Mouse (Mus musculus) MEL (cell line): ENCODE results near the gene Tepp. TPM values are rescaled to one million over a fixed set of nuclear protein-coding genes. Genes with fewer than 3 reads are reported as not detected.

Source experiments
- DNase-seq: peaks from one replicate; pipeline ENCODE4 v3.0.0; 2011; ENCODE audit warnings: low read depth, low spot score
- H3K27ac ChIP-seq: 2 replicates; pipeline ENCODE4 v1.5.1; 2012; ENCODE audit warnings: low read depth, mild to moderate bottlenecking, control low read depth, low read length, moderate library complexity; ENCODE audit not compliant: control insufficient read depth
- H3K27me3 ChIP-seq, 2 experiments: fragments of 150-350 bp in 1 of 2; sonication (generic) in 1 of 2; 2 replicates each; pipeline ENCODE4 v1.6.1; 2012; ENCODE audit warnings: low read length in 2 of 2, mild to moderate bottlenecking in 2 of 2, improper control_type of control experiment in 1 of 2, moderate library complexity in 1 of 2; ENCODE audit not compliant: insufficient read depth in 2 of 2, control insufficient read depth in 1 of 2
- H3K36me3 ChIP-seq, 2 experiments: 2 replicates each; pipeline ENCODE4 v1.6.1; 2012 to 2014; ENCODE audit warnings: low read length in 2 of 2, improper control_type of control experiment in 1 of 2, inconsistent platforms in 1 of 2, mild to moderate bottlenecking in 1 of 2; ENCODE audit not compliant: insufficient read depth in 2 of 2, control insufficient read depth in 1 of 2
- H3K4me1 ChIP-seq, 2 experiments: fragments of 150-350 bp in 1 of 2; sonication (generic) in 1 of 2; 2 replicates each; pipeline ENCODE4 v1.6.1; 2012; ENCODE audit warnings: low read length in 2 of 2, improper control_type of control experiment in 1 of 2, mild to moderate bottlenecking in 1 of 2; ENCODE audit not compliant: insufficient read depth in 2 of 2, control insufficient read depth in 1 of 2
- H3K4me3 ChIP-seq, 2 experiments: fragments of 150-350 bp in 1 of 2; sonication (generic) in 1 of 2; 2 replicates each; pipeline ENCODE4 v1.5.1; 2012; ENCODE audit warnings: low read depth in 2 of 2, low read length in 2 of 2, mild to moderate bottlenecking in 2 of 2, moderate library complexity in 2 of 2, control low read depth in 1 of 2, improper control_type of control experiment in 1 of 2; ENCODE audit not compliant: control insufficient read depth in 1 of 2, insufficient read depth in 1 of 2
- H3K79me2 ChIP-seq: 2 replicates; pipeline ENCODE4 v1.6.1; 2012; ENCODE audit warnings: mild to moderate bottlenecking, low read length, moderate library complexity; ENCODE audit not compliant: control insufficient read depth, poor library complexity, insufficient read depth
- H3K9ac ChIP-seq: 2 replicates; pipeline ENCODE4 v1.6.1; 2012; ENCODE audit warnings: low read depth, mild to moderate bottlenecking, control low read depth, low read length, moderate library complexity; ENCODE audit not compliant: control insufficient read depth, poor library complexity, severe bottlenecking
- H3K9me3 ChIP-seq: fragments of 150-350 bp; sonication (generic); replicated peaks from 2 replicates; pipeline ENCODE4 v1.6.1; 2012; ENCODE audit warnings: mild to moderate bottlenecking, low read length, improper control_type of control experiment, moderate library complexity; ENCODE audit not compliant: insufficient read depth
- CHD1 ChIP-seq: IDR thresholded peaks from 2 replicates; pipeline ENCODE4 v1.6.1; 2012; ENCODE audit warnings: low read depth, mild to moderate bottlenecking, inconsistent platforms, low read length, improper control_type of control experiment
- CHD2 ChIP-seq: IDR thresholded peaks from 2 replicates; pipeline ENCODE4 v1.6.1; 2011; ENCODE audit warnings: low read length, improper control_type of control experiment
- CTCF ChIP-seq, 3 experiments: IDR thresholded peaks in 2 of 3; conservative IDR thresholded peaks in 1 of 3; 2 replicates each; pipeline ENCODE4 v1.5.1; 2011 to 2012; ENCODE audit warnings: low read length in 3 of 3, low read depth in 2 of 3, mild to moderate bottlenecking in 2 of 3, improper control_type of control experiment in 1 of 3, inconsistent platforms in 1 of 3, mixed read lengths in 1 of 3, moderate library complexity in 1 of 3; ENCODE audit not compliant: control insufficient read depth in 1 of 3, insufficient read depth in 1 of 3, poor library complexity in 1 of 3, severe bottlenecking in 1 of 3
- E2F4 ChIP-seq: IDR thresholded peaks from 2 replicates; pipeline ENCODE4 v1.6.1; 2011; ENCODE audit warnings: low read depth, low read length, improper control_type of control experiment, borderline replicate concordance
- ELF1 ChIP-seq: IDR thresholded peaks from 2 replicates; pipeline ENCODE4 v1.6.1; 2014; ENCODE audit warnings: low read depth, mild to moderate bottlenecking, inconsistent platforms, low read length, improper control_type of control experiment, moderate library complexity
- EP300 ChIP-seq, 2 experiments: IDR thresholded peaks; 2 replicates each; pipeline ENCODE4 v1.6.1; 2011; ENCODE audit warnings: improper control_type of control experiment in 2 of 2, low read length in 2 of 2, low read depth in 1 of 2, mild to moderate bottlenecking in 1 of 2
- ETS1 ChIP-seq: IDR thresholded peaks from 2 replicates; pipeline ENCODE4 v1.6.1; 2012; ENCODE audit warnings: low read depth, mild to moderate bottlenecking, inconsistent platforms, low read length, improper control_type of control experiment, moderate library complexity
- HCFC1 ChIP-seq: IDR thresholded peaks from 2 replicates; pipeline ENCODE4 v1.6.1; 2012; ENCODE audit warnings: low read depth, mild to moderate bottlenecking, inconsistent platforms, low read length, improper control_type of control experiment, moderate library complexity
- KAT2A ChIP-seq: conservative IDR thresholded peaks from 2 replicates; pipeline ENCODE4 v1.6.1; 2012; ENCODE audit warnings: low read depth, low read length, improper control_type of control experiment, inconsistent platforms
- MAFK ChIP-seq: IDR thresholded peaks from 2 replicates; pipeline ENCODE4 v1.6.1; 2011; ENCODE audit warnings: low read depth, mild to moderate bottlenecking, low read length, improper control_type of control experiment, borderline replicate concordance
- MAX ChIP-seq: IDR thresholded peaks from 2 replicates; pipeline ENCODE4 v1.6.1; 2011; ENCODE audit warnings: low read length, improper control_type of control experiment
- MXI1 ChIP-seq: IDR thresholded peaks from 2 replicates; pipeline ENCODE4 v1.6.1; 2011; ENCODE audit warnings: mild to moderate bottlenecking, low read depth, low read length, improper control_type of control experiment
- MYB ChIP-seq: IDR thresholded peaks from 2 replicates; pipeline ENCODE4 v1.6.1; 2011; ENCODE audit warnings: mild to moderate bottlenecking, low read depth, low read length, improper control_type of control experiment
- MYC ChIP-seq: IDR thresholded peaks from 2 replicates; pipeline ENCODE4 v1.6.1; 2011; ENCODE audit warnings: low read depth, mild to moderate bottlenecking, low read length, improper control_type of control experiment, moderate library complexity
- NELFE ChIP-seq: IDR thresholded peaks from 2 replicates; pipeline ENCODE4 v1.6.1; 2011; ENCODE audit warnings: low read depth, low read length, improper control_type of control experiment
- POLR2A ChIP-seq, 2 experiments: IDR thresholded peaks; 2 replicates each; pipeline ENCODE4 v1.6.1; 2011 to 2012; ENCODE audit warnings: low read length in 2 of 2, mild to moderate bottlenecking in 2 of 2, control low read depth in 1 of 2, improper control_type of control experiment in 1 of 2, low read depth in 1 of 2, moderate library complexity in 1 of 2; ENCODE audit not compliant: control insufficient read depth in 1 of 2, insufficient read depth in 1 of 2, poor library complexity in 1 of 2
- POLR2AphosphoS2 ChIP-seq: IDR thresholded peaks from 2 replicates; pipeline ENCODE4 v1.6.1; 2011; ENCODE audit warnings: low read length, improper control_type of control experiment
- RAD21 ChIP-seq: IDR thresholded peaks from 2 replicates; pipeline ENCODE4 v1.6.1; 2011; ENCODE audit warnings: mild to moderate bottlenecking, low read depth, low read length, improper control_type of control experiment
- RCOR1 ChIP-seq: IDR thresholded peaks from 2 replicates; pipeline ENCODE4 v1.6.1; 2012; ENCODE audit warnings: low read depth, mild to moderate bottlenecking, inconsistent platforms, low read length, improper control_type of control experiment
- SMC3 ChIP-seq: IDR thresholded peaks from 2 replicates; pipeline ENCODE4 v1.6.1; 2011; ENCODE audit warnings: low read depth, low read length, improper control_type of control experiment
- TAL1 ChIP-seq: IDR thresholded peaks from 2 replicates; pipeline ENCODE4 v1.6.1; 2012; ENCODE audit warnings: mild to moderate bottlenecking, inconsistent platforms, low read length, moderate library complexity, mixed read lengths
- TBP ChIP-seq: IDR thresholded peaks from 2 replicates; pipeline ENCODE4 v1.8.0; 2011; ENCODE audit warnings: low read depth, low read length, improper control_type of control experiment
- TCF12 ChIP-seq: IDR thresholded peaks from 2 replicates; pipeline ENCODE4 v1.6.1; 2014; ENCODE audit warnings: low read depth, mild to moderate bottlenecking, inconsistent platforms, low read length, improper control_type of control experiment, moderate library complexity
- UBTF ChIP-seq: IDR thresholded peaks from 2 replicates; pipeline ENCODE4 v1.6.1; 2012; ENCODE audit warnings: low read depth, mild to moderate bottlenecking, inconsistent platforms, low read length, improper control_type of control experiment, moderate library complexity, borderline replicate concordance; ENCODE audit not compliant: insufficient read depth
- USF1 ChIP-seq: IDR thresholded peaks from 2 replicates; pipeline ENCODE4 v1.6.1; 2014; ENCODE audit warnings: low read depth, mild to moderate bottlenecking, inconsistent platforms, low read length, improper control_type of control experiment, moderate library complexity
- ZC3H11A ChIP-seq: IDR thresholded peaks from 2 replicates; pipeline ENCODE4 v1.6.1; 2012; ENCODE audit warnings: low read depth, mild to moderate bottlenecking, inconsistent platforms, low read length, improper control_type of control experiment
- ZKSCAN1 ChIP-seq: IDR thresholded peaks from 2 replicates; pipeline ENCODE4 v1.6.1; 2012; ENCODE audit warnings: low read depth, mild to moderate bottlenecking, inconsistent platforms, low read length, improper control_type of control experiment, moderate library complexity
- ZMIZ1 ChIP-seq: IDR thresholded peaks from 2 replicates; pipeline ENCODE4 v1.6.1; 2012; ENCODE audit warnings: low read depth, mild to moderate bottlenecking, inconsistent platforms, low read length, improper control_type of control experiment, moderate library complexity
- ZNF384 ChIP-seq: IDR thresholded peaks from 2 replicates; pipeline ENCODE4 v1.6.1; 2012; ENCODE audit warnings: low read depth, mild to moderate bottlenecking, inconsistent platforms, low read length, improper control_type of control experiment
- polyA plus RNA-seq, 2 experiments: library from polyadenylated mRNA; stranded (reverse) in 1 of 2; unstranded in 1 of 2; fragments of >175 nt in 1 of 2; fragments of >200 nt in 1 of 2; gene quantifications; 2 replicates each; pipeline versions ENCODE4 v1.2.1 to v1.2.4; 2012; ENCODE audit warnings: low replicate concordance in 2 of 2, low read depth in 1 of 2; ENCODE audit not compliant: insufficient read length in 2 of 2, insufficient read depth in 1 of 2, missing spikeins in 1 of 2
- total RNA-seq: library from RNA; depleted of rRNA; stranded (reverse); fragments of 300-350 nt; gene quantifications from 2 replicates; pipeline ENCODE4 v1.2.3, GENCODE M21; 2012

Tepp gene
- total and polyA plus RNA-seq, 3 experiments = not detected

DNA sequence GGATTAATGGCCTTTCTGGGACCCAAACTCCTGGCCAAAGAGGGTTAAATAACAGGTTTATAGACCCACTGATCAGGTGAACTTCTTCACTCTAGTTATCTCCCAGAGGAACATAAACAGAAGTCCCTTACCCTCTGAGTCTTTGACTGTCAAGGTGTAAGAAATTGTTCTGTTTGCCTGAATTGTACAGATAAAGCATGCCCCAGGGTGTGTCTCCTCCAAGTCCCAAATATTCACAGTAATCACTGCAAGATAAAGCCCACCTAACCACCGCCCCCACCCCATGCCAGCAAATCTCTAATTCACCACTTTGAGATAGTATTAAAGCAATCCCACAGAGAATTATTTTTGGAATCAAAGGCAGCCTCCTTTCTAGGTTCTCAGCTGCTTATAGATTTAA, 20.0 kb downstream of the Tepp start (continued):
- TF ChIP-seq ZNF384 (no peak), TBP (no peak), TAL1 (peak; percentile 56), RAD21 (no peak), NELFE (no peak), MYC (no peak), ZMIZ1 (no peak), RCOR1 (peak; percentile 99), TCF12 (peak; percentile 73; the same call in 1 of the 2 replicates), CHD1 (no peak), POLR2AphosphoS2 (no peak), ZKSCAN1 (no peak), E2F4 (no peak), POLR2A (IDR thresholded peaks at IDR 0.05; ENCODE audit: control insufficient read depth in 1 of 2, insufficient read depth in 1 of 2, low read depth in 1 of 2, low read length in 2 of 2, poor library complexity in 1 of 2) (no peak), MAFK (peak; percentile 30; the same call in 1 of the 2 replicates), ETS1 (peak; percentile 49; the same call in 1 of the 2 replicates), USF1 (no peak)
- TF ChIP-seq, all 39 proteins: peak for 12

DNA sequence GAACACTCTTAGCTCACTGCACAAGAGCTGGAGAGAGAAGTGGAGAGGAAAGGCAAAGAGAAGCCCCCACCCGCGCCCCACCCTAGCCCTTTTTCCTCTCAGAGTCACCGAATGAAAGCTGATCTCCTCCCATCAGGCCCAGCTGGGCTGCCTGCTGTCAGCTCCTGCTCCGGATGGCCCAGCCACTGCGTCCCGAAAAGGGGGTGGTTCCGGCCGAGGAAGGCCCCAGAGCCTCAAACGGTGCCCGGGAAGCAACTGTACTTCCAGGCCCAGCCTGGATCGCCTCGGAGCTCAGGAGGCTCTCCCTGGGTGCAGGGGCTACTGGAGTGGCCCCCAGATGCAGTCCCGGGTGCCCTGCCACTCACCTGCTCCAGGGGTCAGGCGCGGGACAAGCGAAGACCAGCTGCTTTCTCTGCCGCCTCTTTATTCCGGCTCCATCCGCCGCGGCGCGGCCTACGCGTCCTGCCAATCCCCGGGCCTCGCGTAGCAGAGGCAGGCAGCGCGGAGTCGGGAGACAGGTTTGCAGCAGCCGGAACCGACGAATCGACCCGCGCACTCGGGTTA, 20.9 kb downstream of the Tepp start:
- H3K79me2 ChIP-seq = peaks cover 7% of the 10 kb centered on the region; the same call in 1 of the 2 replicates
- no peaks in the 10 kb centered on the region for H3K27me3 ChIP-seq
- DNase-seq = peak; percentile 76
- H3K4me3 ChIP-seq = peak overlapping the region; percentile 71 to 89
- H3K9ac ChIP-seq = peak overlapping the region; percentile 80
- peaks cover 4 to 15% of the 10 kb centered on the region in 2 experiments; a peak in 2 of 4 replicates for H3K4me1 ChIP-seq
- H3K36me3 ChIP-seq = peaks cover 0 to 9% of the 10 kb centered on the region in 2 experiments; a peak in 3 of 4 replicates
- TF ChIP-seq KAT2A (no peak; the same call in 1 of the 2 replicates), MYB (no peak), E2F4 (no peak), ELF1 (no peak), CTCF (IDR thresholded peaks at IDR 0.05 in 2 of 3, conservative IDR thresholded peaks at IDR 0.05 in 1 of 3; ENCODE audit: control insufficient read depth in 1 of 3, insufficient read depth in 1 of 3, low read depth in 2 of 3, low read length in 3 of 3, poor library complexity in 1 of 3, severe bottlenecking in 1 of 3) (no peak), EP300 (IDR thresholded peaks at IDR 0.05; ENCODE audit: low read depth in 1 of 2, low read length in 2 of 2) (peak in 1 of 2 experiments; percentile 22; a peak in 1 of 4 replicates), UBTF (peak; percentile 94; the same call in 1 of the 2 replicates), NELFE (no peak), ZC3H11A (no peak), MAX (0 out of 2 replicates have a peak, but pooled peaks have one; percentile 11), RAD21 (no peak), CHD2 (no peak), HCFC1 (peak; percentile 57), SMC3 (no peak), MXI1 (no peak), RCOR1 (no peak), MAFK (no peak)
- TF ChIP-seq, all 39 proteins: peak for 4
- Histone ChIP-seq H3K9me3 (no peaks in the 10 kb centered on the region), H3K27ac (peak overlapping the region; percentile 23)
